Mouse (Mus musculus) liver, embryonic 13.5 days (tissue): Measurements from ENCODE around the gene Igfbp6. TPM values are rescaled to one million over a fixed set of nuclear protein-coding genes. Genes with fewer than 3 reads are reported as not detected.
"Not testable (repeated sequence)": the region's sequence is repeated elsewhere in the genome, so short reads cannot be mapped to it uniquely, and the experiment has no call there.

Source experiments
- ATAC-seq: fragments of 200-750 bp; cut with Nextera tagmentation; 2 replicates; pipeline ENCODE4 v1.8.0; 2017; ENCODE audit warnings: low read depth, mild to moderate bottlenecking, moderate number of reproducible peaks, moderate library complexity
- DNase-seq: peaks from one replicate; pipeline ENCODE4 v3.0.0; 2022
- H3K27ac ChIP-seq: fragments of 300-500 bp; sonication (generic); 2 replicates; pipeline ENCODE4 v1.5.1; 2015; ENCODE audit warnings: moderate library complexity, mild to moderate bottlenecking, inconsistent platforms
- H3K27me3 ChIP-seq: fragments of 300-500 bp; sonication (generic); 2 replicates; pipeline ENCODE4 v1.6.1; 2015; ENCODE audit warnings: mild to moderate bottlenecking, inconsistent platforms
- H3K36me3 ChIP-seq: fragments of 300-500 bp; sonication (generic); 2 replicates; pipeline ENCODE4 v1.6.1; 2015; ENCODE audit warnings: mild to moderate bottlenecking, inconsistent platforms
- H3K4me1 ChIP-seq: fragments of 300-500 bp; sonication (generic); replicated peaks from 2 replicates; pipeline ENCODE4 v1.6.1; 2015; ENCODE audit warnings: inconsistent platforms
- H3K4me2 ChIP-seq: fragments of 300-500 bp; sonication (generic); 2 replicates; pipeline ENCODE4 v1.6.1; 2015; ENCODE audit warnings: inconsistent platforms, mild to moderate bottlenecking, moderate library complexity
- H3K4me3 ChIP-seq: fragments of 300-500 bp; sonication (generic); replicated peaks from 2 replicates; pipeline ENCODE4 v1.5.1; 2015; ENCODE audit warnings: mild to moderate bottlenecking, inconsistent platforms
- H3K9ac ChIP-seq: fragments of 300-500 bp; sonication (generic); 2 replicates; pipeline ENCODE4 v1.6.1; 2015; ENCODE audit warnings: mild to moderate bottlenecking, inconsistent platforms
- H3K9me3 ChIP-seq: fragments of 300-500 bp; sonication (generic); replicated peaks from 2 replicates; pipeline ENCODE4 v1.6.1; 2016; ENCODE audit warnings: inconsistent platforms
- WGBS: fragments of 180-500 bp; shearing (Covaris S2); methylation state at CpG from one replicate; pipeline ENCODE4 v1.1.7; 2015; ENCODE audit not compliant: insufficient replicate concordance; 5-methylcytosine and 5-hydroxymethylcytosine counted together
- polyA plus RNA-seq: library from polyadenylated mRNA; unstranded; fragments of >200 nt; fragmentation: Nextera tagmentation; extraction: Ambion mirVana; gene quantifications from 2 replicates; pipeline ENCODE4 v1.2.1, GENCODE M21; 2015

Gene Igfbp6
- polyA plus RNA-seq, 1 experiment from 2014 or later = 1.2 TPM

- H3K9me3 ChIP-seq = no peaks in the 10 kb centered on the region
- H3K27ac ChIP-seq = no peak overlapping the region
- ATAC-seq (no peak), DNase-seq (no peak)
- 16% methylated on average over 19 of the region's 19 CpGs for WGBS
- peak overlapping the region; percentile 29 for H3K4me3 ChIP-seq
- peak overlapping the region; percentile 47 for H3K4me2 ChIP-seq
- 0 out of 2 replicates have a peak overlapping the region, but pooled peaks have one; percentile 15 for H3K9ac ChIP-seq
- peaks cover 46% of the 10 kb centered on the region for H3K4me1 ChIP-seq
- peaks cover 51% of the 10 kb centered on the region for H3K27me3 ChIP-seq
- H3K36me3 ChIP-seq = no peaks in the 10 kb centered on the region
Observed at GRCm38 (mm10) chr15:102144726-102145125, 564 bp downstream of the Igfbp6 start.

GRCm38 (mm10) chr15:102145330-102145729, 1.2 kb downstream of the Igfbp6 start:
- Histone ChIP-seq H3K4me1 (peaks cover 52% of the 10 kb centered on the region), H3K27me3 (peaks cover 51% of the 10 kb centered on the region), H3K9me3 (no peaks in the 10 kb centered on the region), H3K27ac (no peak overlapping the region), H3K4me3 (no peak overlapping the region), H3K9ac (no peak overlapping the region), H3K4me2 (no peak overlapping the region), H3K36me3 (no peaks in the 10 kb centered on the region)
- 73% methylated on average over 10 of the region's 10 CpGs for WGBS
- ATAC-seq (no peak), DNase-seq (no peak)

- no peak overlapping the region for H3K9ac ChIP-seq
- H3K27me3 ChIP-seq = peaks cover 49% of the 10 kb centered on the region
- 50% methylated on average over 5 of the region's 5 CpGs for WGBS
- H3K9me3 ChIP-seq = no peaks in the 10 kb centered on the region
- no peaks in the 10 kb centered on the region for H3K36me3 ChIP-seq
- no peak overlapping the region for H3K4me2 ChIP-seq
- no peak overlapping the region for H3K4me3 ChIP-seq
- no peak overlapping the region for H3K27ac ChIP-seq
- DNase-seq = no peak
- peaks cover 59% of the 10 kb centered on the region for H3K4me1 ChIP-seq
- no peak for ATAC-seq
Observed at GRCm38 (mm10) chr15:102146089-102146488, 1.9 kb downstream of the Igfbp6 start.

- Histone ChIP-seq H3K36me3 (no peaks in the 10 kb centered on the region), H3K9me3 (no peaks in the 10 kb centered on the region), H3K27me3 (peaks cover 43% of the 10 kb centered on the region), H3K4me3 (no peak overlapping the region), H3K4me2 (no peak overlapping the region), H3K27ac (no peak overlapping the region), H3K4me1 (peaks cover 66% of the 10 kb centered on the region), H3K9ac (no peak overlapping the region)
- WGBS = 0% methylated on average over 1 of the region's 1 CpGs
- ATAC-seq (no peak), DNase-seq (peak; percentile 42)
Observed at GRCm38 (mm10) chr15:102146882-102147281, 2.7 kb downstream of the Igfbp6 start.

GRCm38 (mm10) chr15:102147674-102148402, 3.7 kb downstream of the Igfbp6 start:
- Histone ChIP-seq H3K9ac (peak overlapping the region; percentile 33; the same call in 1 of the 2 replicates), H3K36me3 (no peaks in the 10 kb centered on the region), H3K27me3 (peaks cover 34% of the 10 kb centered on the region), H3K4me3 (no peak overlapping the region), H3K9me3 (no peaks in the 10 kb centered on the region), H3K4me1 (peaks cover 68% of the 10 kb centered on the region), H3K4me2 (no peak overlapping the region), H3K27ac (no peak overlapping the region)
- ATAC-seq (no peak), DNase-seq (no peak)
- 46% methylated on average over 16 of the region's 16 CpGs for WGBS

- Histone ChIP-seq H3K27me3 (peaks cover 17% of the 10 kb centered on the region), H3K27ac (peak overlapping the region; percentile 87), H3K9ac (peak overlapping the region; percentile 71; the same call in 1 of the 2 replicates), H3K4me2 (peak overlapping the region; percentile 71), H3K4me1 (peaks cover 66% of the 10 kb centered on the region), H3K9me3 (no peaks in the 10 kb centered on the region), H3K4me3 (no peak overlapping the region), H3K36me3 (peaks cover 14% of the 10 kb centered on the region; the same call in 1 of the 2 replicates)
- DNase-seq (no peak), ATAC-seq (no peak; the same call in 1 of the 2 replicates)
- WGBS = 64% methylated on average over 4 of the region's 4 CpGs
Observed at GRCm38 (mm10) chr15:102149561-102149960, 5.4 kb downstream of the Igfbp6 start.

GRCm38 (mm10) chr15:102150301-102151135, 6.4 kb downstream of the Igfbp6 start, which contains the start of gene Soat2:
Soat2 (plus strand) TSS chr15:102150526.
- peak within 1 kb of the TSS; percentile 71 for H3K9ac ChIP-seq
- H3K27ac ChIP-seq = peak within 1 kb of the TSS; percentile 87
- no peaks in the 10 kb centered on the region for H3K9me3 ChIP-seq
- peak within 1 kb of the TSS; percentile 61 for H3K4me3 ChIP-seq
- H3K27me3 ChIP-seq = peaks cover 8% of the 10 kb centered on the region
- DNase-seq = peak; percentile 53
- H3K4me2 ChIP-seq = peak within 1 kb of the TSS; percentile 71
- ATAC-seq = peak; percentile 81
- H3K36me3 ChIP-seq = peaks cover 22% of the 10 kb centered on the region
- 5% methylated on average over 20 of the region's 20 CpGs for WGBS
- peaks cover 57% of the 10 kb centered on the region for H3K4me1 ChIP-seq

- peaks cover 28% of the 10 kb centered on the region for H3K36me3 ChIP-seq
- no peak overlapping the region for H3K4me3 ChIP-seq
- DNase-seq (no peak), ATAC-seq (no peak)
- no peak overlapping the region; the same call in 1 of the 2 replicates for H3K27ac ChIP-seq
- 57% methylated on average over 4 of the region's 4 CpGs for WGBS
- no peaks in the 10 kb centered on the region for H3K27me3 ChIP-seq
- H3K9ac ChIP-seq = no peak overlapping the region
- H3K4me1 ChIP-seq = peaks cover 41% of the 10 kb centered on the region
- no peak overlapping the region for H3K4me2 ChIP-seq
- no peaks in the 10 kb centered on the region for H3K9me3 ChIP-seq
Observed at GRCm38 (mm10) chr15:102152646-102153045, 8.5 kb downstream of the Igfbp6 start.

- H3K9ac ChIP-seq, H3K4me2 ChIP-seq, H3K9me3 ChIP-seq, H3K27me3 ChIP-seq, DNase-seq, H3K27ac ChIP-seq, H3K4me3 ChIP-seq, ATAC-seq: not testable (repeated sequence)
- Histone ChIP-seq H3K4me1 (peaks cover 20% of the 10 kb centered on the region), H3K36me3 (peaks cover 33% of the 10 kb centered on the region)
- 84% methylated on average over 6 of the region's 6 CpGs for WGBS
Observed at GRCm38 (mm10) chr15:102155006-102155405, 10.8 kb downstream of the Igfbp6 start.

- Histone ChIP-seq H3K4me2 (no peak overlapping the region), H3K27ac (no peak overlapping the region; the same call in 1 of the 2 replicates), H3K9me3 (no peaks in the 10 kb centered on the region), H3K4me3 (no peak overlapping the region), H3K9ac (no peak overlapping the region), H3K36me3 (peaks cover 45% of the 10 kb centered on the region), H3K27me3 (no peaks in the 10 kb centered on the region), H3K4me1 (peaks cover 3% of the 10 kb centered on the region)
- DNase-seq = no peak
- WGBS = 75% methylated on average over 20 of the region's 20 CpGs
- ATAC-seq = no peak
Observed at GRCm38 (mm10) chr15:102156836-102157235, 12.7 kb downstream of the Igfbp6 start.

- Histone ChIP-seq H3K4me2 (no peak overlapping the region), H3K4me3 (no peak overlapping the region), H3K27me3 (no peaks in the 10 kb centered on the region), H3K36me3 (peaks cover 23% of the 10 kb centered on the region; the same call in 1 of the 2 replicates), H3K27ac (no peak overlapping the region), H3K4me1 (no peaks in the 10 kb centered on the region; the same call in 1 of the 2 replicates), H3K9ac (no peak overlapping the region), H3K9me3 (no peaks in the 10 kb centered on the region)
- ATAC-seq (no peak), DNase-seq (no peak)
- 64% methylated on average over 27 of the region's 27 CpGs for WGBS
Observed at GRCm38 (mm10) chr15:102160415-102161060, 16.4 kb downstream of the Igfbp6 start.
